Mouse (Mus musculus) spleen, adult 18-20 months (tissue): ENCODE results near the gene Bclaf1.
A peak's percentile ranks its signal among the peaks of the same experiment; 100 is the strongest.

Experiments used
- DNase-seq, 2 experiments: peaks; one replicate each; pipeline ENCODE4 v3.0.0; 2022; ENCODE audit warnings: mixed read lengths in 2 of 2

Gene Bclaf1

DNA sequence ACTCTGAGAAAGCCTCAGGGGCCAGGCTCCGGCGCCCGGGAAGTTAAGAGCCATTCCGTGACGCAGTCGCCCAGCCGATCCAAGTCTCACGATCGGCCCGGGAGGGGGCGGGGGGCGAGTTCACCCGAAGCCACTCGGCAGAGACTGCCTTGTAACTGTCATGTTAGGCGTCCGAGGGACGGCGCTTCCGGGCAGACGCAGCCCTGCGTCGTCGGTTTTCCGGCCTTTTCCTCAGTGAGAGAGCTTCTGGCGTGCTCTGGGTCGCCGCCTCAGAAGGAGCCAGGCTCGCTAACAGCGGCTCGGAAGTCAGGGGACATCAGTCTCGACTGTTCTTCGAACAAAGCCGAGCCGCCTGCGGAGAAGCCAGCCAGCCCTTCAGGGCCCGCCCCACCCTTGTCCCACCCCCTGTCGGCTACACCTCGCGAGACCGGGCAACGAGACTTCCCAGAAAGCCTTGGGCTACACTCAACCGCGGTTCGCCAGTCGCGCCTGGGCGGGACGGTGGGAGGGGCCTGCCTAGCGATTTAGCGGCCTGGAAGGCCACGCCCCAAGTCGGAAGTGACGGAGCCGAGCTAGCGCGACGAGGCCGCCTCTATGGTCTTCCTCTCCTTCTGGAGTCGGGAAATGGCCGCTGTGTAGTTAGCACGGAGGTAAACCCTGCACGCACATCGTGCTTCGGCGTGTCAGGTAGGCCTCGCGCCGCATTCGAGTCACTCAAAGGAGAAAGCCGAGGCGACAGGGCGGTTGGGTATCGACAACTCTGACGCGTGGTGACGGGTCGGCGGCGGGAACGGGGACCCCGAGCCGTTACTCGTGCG lies at the start of gene Bclaf1:
Bclaf1 (plus strand) TSS at position 552 of the 818 bp plus-strand sequence.
- DNase-seq: peak; percentile 100

DNA sequence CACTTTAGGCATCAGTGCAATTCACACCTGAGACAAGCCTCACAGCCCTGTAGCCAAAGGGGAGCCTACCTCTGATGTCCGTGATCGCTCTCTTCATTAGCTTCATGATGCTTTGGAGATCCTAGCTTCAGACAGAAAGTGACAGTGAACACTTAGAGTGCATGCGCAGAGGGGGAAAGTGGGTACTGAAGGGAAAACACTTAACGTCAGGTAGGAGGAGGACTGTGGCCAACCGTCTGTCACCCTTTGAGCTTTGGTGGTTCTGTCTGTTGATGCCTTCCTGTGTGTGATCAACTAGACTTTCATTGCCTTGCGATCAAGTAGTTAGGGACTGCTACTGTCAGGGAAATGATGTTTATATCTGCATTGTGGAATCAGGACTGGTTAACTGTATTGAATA lies 49.4 kb upstream of the Bclaf1 start:
- no peak for DNase-seq

DNA sequence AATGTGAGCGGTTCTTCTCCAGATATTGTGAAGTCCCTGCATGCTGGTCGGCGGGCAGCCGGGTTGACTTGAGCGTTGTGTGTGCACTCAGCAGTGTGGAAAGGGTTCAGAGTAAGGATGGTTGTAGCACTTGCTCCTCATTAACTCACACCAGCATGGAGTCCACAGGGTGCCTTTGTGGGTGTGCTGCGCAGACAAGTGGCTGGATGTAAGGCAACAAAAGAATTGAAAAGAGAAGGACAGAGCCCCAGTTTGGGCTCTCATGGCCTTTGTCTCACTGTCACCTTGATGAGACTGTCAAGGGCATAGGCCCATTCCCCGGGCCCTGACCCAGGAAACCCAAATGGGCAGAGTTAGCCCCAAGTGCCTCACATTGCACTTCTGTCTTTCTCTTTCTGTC lies 47.8 kb upstream of the Bclaf1 start:
- DNase-seq: no peak

DNA sequence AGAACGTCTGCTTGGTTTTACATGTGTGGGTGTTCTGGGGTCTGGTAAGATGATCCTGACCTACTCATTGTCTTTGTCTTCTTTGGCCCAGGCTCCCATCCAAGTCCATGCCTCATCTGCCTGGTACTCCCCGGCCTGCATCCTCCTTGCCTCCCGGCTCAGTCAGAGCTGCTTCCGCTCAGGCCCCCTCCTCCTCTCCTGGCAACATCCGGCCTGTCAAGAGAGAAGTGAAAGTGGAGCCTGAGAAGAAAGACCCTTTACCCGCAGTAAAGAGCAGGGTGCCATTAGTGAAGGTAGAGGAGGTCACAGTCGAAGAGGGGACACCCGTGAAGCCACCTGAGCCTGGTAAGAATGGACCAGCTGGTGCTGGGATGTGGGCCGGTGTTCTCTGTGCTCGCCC lies 45.2 kb upstream of the Bclaf1 start:
- DNase-seq: peak in 1 of 2 experiments; percentile 4

DNA sequence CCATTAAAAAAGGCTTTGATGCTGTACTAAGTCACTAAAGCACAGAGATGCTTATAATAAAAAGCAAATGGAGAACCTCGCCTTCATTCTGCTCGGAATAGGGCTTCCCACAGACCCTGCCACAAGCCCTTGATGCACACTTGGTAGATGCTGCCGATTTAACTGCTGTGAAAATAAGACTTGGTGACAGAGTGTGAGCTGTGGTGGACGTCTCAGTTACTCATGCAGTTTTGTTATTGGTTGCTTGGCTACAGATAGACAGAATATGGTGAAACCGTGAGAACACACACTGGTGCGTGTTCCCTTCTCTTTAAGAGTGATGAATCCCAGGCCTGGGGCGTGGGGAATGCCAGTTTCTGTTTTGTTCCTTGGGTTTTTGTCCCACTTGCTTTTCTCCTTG lies 43.3 kb upstream of the Bclaf1 start:
- no peak for DNase-seq

DNA sequence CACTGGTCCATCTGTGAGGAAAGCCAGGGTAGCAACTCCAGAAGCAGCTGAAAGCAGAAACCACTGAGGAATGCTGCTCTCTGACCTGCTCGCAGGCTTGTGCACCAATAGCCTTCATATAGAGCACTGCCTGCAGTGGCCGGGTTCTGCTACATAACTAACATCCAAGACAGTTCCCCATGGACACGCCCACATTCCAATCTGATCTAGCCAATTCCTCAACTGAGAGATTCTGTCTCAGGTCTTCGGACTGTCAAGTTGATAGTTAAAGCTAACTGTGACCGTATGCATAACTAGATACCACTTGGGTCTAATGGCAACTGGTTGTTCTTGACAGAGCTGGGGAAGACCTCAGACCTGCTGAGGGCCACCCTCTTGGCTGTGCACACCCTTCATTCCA lies 39.9 kb upstream of the Bclaf1 start:
- no peak for DNase-seq

DNA sequence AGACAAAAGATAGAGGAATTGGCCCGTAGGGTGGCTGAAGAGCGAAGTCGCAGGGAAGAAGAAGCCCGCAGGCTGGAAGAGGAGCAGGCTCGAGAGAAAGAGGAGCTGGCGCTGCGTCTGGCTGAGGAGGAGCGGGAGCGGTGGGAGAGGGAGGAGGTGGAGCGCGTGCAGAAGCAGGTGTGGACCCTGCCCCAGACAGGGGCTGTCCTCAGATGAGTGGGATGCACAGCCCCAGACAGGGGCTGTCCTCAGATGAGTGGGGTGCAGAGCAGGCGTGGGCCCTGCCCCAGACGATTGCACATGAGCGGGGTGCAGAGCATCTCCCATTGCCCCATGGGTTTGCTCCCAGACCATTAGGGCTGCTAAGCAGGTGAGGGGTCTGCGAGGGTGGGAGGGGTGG lies 39.0 kb upstream of the Bclaf1 start:
- no peak for DNase-seq

DNA sequence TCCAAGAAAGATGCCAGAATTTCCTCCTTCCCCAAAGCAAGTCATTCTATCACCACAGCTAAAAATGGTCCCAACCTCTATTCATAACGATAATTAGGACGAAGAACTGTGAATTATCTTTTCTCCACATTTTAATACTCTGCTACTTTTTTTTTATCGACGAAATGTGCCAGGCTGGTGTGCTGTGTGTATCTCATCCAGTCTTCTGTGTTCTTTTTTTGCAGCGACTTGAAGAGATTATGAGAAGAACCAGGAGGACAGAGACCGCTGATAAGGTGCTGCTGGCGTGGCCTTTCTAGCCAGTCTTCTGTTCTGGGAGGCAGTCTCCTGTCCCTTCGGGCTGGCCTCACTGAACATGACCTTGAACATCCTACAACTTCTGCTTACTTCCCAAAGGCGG lies 38.2 kb upstream of the Bclaf1 start:
- DNase-seq: no peak

DNA sequence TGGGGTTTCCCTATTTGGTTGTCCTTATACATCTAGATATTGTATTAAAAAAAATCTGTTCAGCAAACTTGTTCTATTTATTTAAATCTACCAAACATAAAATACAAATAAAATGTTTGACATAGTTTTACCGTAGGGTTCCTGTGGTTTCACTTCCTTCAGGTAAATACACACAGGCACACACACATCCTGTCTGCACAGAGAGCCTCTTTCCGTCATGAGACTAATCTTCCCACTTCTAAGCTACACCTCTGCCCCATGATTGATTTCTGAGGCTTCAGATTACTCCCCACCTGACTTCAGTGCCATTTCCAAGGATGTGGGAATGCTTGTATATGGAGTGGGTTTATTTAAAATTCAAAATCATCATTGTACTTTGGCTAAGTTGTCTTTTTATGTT lies 30.8 kb upstream of the Bclaf1 start:
- no peak for DNase-seq

DNA sequence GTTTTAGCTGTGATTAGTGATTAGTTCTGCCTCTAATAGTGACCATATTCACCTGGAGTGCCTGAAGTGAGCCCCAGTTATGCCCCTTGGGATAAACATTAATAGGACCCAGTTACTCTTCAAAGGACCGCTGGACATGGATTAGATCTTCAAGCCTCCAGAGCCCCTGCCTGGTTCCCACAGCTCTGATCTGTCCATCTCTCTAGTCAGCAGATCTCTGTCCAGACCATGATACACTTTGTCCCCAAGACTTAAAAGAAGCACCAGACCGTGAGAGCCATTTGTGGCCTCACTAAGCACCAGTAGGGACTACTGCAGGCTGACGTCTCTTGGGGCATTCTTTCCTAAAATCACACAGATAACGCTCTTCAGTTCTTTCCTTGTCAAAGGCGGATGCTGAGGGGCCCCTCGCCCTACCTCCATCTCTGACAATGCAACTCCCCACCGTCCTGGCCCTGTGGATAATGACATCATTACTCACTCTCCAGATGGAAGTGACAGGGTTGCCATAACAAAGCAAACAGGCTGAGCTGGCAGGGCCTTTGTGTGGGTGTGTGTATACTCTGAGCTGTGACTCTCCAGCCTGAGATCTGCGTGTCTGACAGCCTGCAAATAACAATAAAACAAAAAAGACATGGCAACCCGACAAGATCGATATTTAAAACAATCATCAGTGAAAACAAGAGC lies 26.8 kb upstream of the Bclaf1 start:
- DNase-seq: no peak

DNA sequence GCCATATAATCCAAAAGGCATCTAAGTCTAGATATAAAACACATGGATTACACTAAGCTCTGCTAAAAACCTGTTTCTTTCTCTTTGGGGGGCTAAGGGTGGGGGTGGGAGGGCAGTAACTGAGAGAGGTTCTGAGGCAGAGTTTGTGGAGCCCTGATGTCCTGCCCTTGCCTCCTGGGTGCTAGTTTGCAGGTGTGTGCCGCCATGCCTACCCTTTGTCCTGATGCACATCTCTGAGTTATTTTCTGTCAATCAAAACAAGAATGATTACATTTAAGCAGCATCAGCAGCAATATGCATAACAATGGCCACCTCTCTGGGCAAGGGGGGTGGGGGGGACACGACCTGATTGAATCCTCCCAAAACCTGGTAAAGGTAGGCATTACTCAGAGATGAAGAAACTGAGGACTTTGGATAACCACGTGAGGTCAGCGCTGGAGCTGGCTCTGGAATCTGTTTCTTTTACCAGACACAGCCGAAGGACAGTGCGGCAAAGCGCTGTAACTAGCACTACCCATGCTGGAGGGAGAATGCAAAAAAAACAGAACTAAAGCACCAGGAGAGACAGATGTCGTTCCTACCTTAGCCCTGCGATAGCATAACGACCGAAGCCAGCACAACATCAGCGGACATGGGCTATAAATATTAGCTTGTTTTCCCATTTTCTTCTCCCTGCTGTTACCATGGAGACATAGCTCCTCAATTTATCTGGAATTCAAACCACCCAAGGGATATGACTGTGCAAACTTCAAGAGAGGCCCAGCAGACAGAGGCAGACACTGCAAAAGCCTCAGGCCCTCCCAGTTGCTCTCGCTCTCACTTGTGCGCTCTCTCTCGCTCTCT lies 26.1 kb upstream of the Bclaf1 start:
- DNase-seq: no peak

DNA sequence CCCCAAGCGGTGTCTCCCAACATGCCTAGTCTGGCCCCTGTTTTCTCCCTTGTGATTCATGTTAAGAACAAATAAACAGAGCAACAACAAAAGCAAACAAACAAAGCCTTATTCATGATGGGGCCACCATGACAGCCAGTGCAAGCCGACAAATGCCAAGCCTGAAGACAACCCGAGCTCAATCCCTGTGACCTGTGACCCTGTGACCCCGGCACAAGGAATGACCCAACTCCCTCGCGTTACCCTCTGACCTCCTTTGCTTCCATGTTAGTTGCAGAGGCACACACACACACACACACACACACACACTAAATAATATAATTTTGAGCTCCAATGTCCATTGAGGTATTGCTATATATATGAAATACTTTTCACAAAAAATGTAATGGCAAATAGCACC lies 24.9 kb upstream of the Bclaf1 start:
- DNase-seq: no peak

DNA sequence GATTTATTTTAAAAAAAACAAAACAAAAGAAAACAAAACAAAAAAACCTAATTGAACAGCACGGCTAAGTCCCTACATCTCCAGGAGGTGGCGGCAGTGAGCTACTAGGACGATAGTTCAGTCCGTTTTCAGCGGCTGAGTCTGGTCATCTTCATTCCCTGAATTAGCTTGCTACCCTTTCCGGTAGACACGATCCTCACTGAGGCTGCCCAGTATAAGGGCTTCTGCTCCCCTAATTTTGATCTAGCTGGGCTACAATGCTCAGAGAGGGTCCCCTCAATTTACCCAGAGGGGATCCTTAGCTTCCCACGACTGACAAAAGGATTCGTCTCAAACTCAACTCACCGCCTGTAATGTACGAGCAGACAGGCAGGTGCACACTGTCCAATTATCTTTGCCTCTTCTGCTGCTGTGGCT lies 21.8 kb upstream of the Bclaf1 start:
- peak; percentile 30 to 79 for DNase-seq

DNA sequence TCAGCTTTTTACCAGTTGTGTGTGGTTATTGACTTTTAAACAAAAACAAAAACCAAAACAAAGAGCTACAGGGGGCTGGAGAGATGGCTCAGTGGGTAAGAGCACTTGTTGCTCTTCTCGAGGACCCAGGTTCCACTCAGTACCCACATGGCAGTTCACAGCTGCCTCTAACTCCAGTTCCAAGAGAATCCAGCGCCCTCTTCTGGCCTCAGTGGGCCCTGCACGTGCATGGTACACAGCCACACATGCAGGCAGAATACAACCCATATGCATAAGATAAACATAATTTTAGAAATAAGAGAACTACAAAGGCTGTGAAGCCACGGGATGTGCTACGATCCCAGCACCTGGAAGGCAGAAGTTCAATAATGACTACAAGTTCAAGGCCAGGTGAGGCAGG lies 16.3 kb upstream of the Bclaf1 start:
- DNase-seq: no peak

DNA sequence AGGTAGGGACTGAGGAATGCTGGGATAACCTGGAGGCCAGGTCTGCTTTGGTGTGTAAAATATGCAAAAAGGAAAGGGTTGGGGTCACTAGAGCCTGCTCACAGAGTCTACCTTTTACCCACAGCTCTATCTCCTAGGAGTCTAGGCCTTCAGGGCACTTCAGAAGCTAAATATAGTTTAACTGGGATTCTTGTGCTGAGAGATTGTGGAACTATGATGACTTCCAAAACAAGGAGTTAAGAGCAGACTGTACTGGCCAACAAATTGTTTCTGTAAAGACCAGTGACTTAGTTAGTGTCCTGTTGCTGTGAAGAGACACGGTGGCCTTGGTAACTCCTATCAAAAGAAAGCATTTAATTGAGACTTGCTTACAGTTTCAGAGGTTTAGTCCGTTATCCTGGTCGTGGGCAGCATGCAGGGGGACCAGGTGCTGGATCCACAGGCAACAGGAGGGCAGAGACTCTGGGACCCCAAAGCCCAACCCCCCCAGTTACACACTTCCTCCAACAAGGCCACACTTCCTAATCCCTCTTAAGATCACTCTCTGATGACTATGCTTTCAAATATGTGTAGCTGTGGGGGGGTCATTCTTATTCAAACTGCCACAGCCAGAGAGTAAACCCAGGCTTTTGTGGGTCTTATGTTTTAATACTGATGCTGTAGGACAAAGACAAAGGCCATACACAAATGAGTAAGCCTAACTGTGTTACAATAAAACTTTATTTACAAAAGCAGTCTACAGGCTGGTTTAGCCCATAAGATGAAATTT lies 13.9 kb upstream of the Bclaf1 start:
- DNase-seq: no peak

DNA sequence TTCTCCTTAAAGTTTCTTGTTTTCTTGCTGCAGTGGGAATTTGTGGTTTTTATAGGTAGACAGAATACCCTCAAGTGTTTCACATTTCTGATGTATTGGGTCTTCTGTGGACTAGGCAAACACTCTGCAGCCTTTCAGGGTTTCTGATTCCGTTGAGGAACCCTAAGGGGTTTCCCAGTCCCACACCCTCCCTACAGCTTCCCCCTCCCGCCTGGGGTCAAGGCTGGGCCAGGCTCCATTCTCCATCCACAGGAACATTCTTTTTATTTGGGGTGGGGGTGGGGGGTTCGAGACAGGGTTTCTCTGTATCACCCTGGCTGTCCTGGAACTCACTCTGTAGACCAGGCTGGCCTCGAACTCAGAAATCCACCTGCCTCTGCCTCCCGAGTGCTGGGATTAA lies 13.2 kb upstream of the Bclaf1 start:
- DNase-seq: no peak

DNA sequence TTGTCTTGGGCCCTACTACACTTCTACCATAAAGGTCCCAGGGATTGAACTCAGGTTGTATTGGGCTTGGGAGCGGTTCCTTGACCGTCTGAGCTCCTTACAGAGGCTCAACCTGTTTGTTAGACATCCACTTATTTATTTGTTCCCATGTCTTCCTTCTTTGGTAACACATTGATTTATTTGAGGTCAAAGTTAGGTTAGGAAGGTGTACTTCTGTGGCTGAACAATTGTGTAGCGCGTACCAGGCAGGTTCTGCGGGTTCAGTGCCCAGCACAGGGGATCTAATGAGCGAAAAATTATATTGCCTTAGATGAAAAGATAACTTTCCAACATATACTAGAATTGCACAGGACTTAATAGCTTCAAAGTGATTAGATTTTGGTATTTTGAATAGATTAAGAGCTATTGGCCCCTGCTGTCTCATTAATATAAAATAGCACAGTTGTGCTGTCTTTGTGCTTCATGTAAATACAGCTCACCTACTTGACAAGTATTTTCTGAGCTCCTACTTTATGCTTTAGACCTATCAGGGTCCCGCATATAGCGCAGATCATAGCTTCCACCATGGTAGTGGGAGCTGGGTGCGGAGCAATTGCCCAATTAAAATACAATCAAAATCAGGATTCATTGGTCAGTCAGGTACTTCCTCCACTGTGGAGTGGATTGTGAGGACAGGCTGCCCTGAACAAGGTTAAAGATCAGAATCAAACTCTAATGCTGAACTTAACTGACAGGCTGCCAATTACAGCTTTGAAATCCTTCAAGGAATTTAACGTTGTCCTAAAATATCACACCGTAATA lies 1.1 kb upstream of the Bclaf1 start:
- DNase-seq: peak in 1 of 2 experiments; percentile 4

DNA sequence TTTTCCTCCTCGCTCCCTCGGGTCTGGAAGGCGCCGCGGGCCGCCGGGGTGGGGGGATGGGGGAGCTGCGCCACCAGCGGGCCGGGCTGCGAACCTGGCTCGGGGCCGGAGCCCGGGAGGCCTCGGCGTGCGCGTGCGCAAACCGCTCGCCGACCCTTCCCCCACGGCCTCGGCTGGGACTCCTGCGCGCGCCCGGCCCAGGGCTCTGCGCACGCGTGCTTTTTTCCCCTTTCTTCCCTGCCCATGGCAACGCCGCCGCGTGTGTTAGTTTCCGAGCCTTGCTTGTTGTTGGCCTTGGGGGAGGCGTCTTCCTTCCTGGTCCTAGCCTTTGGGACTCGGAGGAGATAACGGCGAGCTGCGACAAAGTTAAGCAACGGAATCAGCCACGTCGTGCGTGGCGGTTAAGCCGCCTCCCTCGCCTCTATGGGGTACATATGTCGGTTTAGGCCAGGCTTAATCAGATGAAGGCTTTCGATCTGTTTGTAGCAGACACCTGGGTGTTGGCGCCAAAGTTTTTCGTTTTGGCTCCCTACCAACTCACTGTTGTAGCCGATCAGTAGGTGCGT lies 550 bp downstream of the Bclaf1 start:
- DNase-seq: peak; percentile 80 to 85

DNA sequence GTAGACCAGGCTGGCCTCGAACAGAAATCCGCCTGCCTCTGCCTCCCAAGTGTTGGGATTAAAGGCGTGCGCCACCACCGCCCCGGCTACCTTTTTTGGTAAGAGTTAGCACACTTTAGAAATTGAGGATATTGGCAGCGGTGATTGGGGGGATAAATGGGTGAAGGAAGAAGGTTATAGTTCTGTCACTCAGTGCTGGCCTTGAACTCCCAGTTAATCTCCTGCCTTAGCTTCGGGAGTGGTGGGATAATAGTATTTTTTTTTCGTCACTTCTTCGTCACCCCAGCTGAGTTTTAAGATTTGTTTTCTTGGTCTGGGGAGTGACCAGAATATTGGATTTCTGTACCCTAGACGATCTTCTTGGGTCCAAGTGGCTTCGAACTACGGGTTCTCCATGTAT lies 1.2 kb downstream of the Bclaf1 start:
- DNase-seq: peak in 1 of 2 experiments; percentile 9

DNA sequence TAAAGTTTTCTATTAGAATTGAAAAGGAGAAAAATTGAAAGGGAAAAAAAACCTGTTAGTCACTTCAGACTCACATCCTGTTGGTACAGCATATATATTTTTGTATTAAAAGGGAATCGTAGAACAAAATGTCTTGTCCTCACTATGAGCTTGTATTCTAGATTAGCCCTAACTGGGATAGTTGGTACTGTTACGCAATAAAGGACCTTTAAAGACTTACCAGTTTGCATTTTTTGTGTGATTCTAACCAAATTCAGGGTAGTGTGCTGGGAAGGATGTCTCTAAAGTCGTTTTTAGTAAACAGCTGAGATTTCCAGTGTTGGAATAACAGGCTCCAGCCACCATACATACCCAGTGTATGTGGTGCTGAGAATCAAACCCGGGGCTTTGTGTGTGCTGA lies 1.7 kb downstream of the Bclaf1 start:
- no peak for DNase-seq

DNA sequence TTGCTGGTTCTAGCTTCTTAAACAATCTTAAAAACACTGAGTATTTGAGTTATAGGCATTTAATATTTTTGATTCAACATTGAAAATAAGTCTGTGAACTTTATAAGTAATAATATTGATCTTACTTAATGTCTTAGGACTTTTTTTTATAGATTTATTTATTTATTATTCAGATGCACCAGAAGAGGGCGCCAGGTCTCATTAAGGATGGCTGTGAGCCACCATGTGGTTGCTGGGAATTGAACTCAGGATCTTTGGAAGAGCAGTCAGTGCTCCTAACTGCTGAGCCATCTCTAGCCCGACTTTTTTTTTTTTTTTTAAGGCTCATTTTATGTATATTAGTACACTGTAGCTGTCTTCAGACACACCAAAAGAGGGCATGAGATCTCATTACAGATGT lies 2.5 kb downstream of the Bclaf1 start:
- DNase-seq: peak in 1 of 2 experiments; percentile 37
